Mouse (Mus musculus) brain, embryonic 14.5 days (tissue): ENCODE data around the gene Ifih1.

Experiments
- CTCF ChIP-seq: fragments of 200-500 bp; IDR thresholded peaks from 2 replicates; pipeline ENCODE4 v1.5.1; 2012; ENCODE audit warnings: inconsistent platforms, mild to moderate bottlenecking, moderate library complexity, borderline replicate concordance; ENCODE audit not compliant: insufficient read depth, insufficient read length; ENCODE audit errors: extremely low read depth
- POLR2A ChIP-seq: fragments of 200-500 bp; IDR thresholded peaks from 2 replicates; pipeline ENCODE4 v1.6.1; 2012; ENCODE audit warnings: mild to moderate bottlenecking, inconsistent platforms, borderline replicate concordance; ENCODE audit not compliant: poor library complexity, insufficient read depth, insufficient read length, severe bottlenecking; ENCODE audit errors: extremely low read depth

DNA sequence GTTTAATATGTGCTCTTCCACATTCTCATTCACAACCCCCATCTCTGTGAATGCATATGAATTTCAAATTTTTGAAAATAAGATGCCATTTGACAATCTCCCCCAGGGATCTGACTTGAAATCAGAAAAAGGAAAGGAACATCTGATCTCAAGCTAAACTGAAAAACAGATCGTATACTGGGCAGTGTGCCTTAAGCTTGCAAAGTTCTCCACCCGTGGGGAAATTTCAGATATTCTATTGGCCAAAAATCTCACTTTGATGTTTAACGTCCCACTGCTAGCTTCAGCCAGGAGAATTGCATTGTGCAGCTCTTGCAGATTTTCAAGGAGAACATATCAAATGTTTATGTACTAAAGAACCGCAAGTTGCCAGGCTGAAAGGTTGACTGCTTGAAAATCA lies 96.9 kb downstream of the Ifih1 start:
- TF ChIP-seq CTCF (no peak), POLR2A (no peak)
